Mouse (Mus musculus): ENCODE data around the gene Cryzl1. TPM values are rescaled to one million over a fixed set of nuclear protein-coding genes. Genes with fewer than 3 reads are reported as not detected.

The Cryzl1 gene
- polyA plus RNA-seq, 1 experiment from 2014 or later, result 111 TPM

DNA sequence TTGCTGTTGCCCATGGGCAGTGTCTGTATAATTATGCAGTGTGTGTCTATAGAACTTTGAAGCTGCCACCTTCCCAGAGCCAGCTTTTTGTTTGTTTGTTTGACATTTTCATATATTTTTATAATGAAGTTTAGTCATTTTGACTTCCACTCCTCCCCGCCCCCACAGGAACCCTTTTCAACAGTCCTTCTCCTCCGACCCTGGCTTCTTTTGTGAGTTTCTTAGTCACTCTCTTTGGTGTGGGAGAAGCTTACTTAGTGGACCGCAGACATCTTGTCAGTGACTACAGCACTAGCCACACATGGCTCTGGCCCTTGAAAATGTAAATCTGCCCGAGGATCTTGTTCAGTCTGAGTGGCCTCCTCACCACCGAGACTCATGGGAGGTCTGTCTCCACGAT, 35.6 kb upstream of the Cryzl1 start:
- Histone ChIP-seq H3K27me3 (replicated peaks; ENCODE audit: control insufficient read depth, insufficient read depth, low read length) (no peaks in the 10 kb centered on the region), H3K27ac (ENCODE audit: low read length) (no peak overlapping the region), H3K36me3 (ENCODE audit: control insufficient read depth, insufficient read depth) (no peaks in the 10 kb centered on the region), H3K9me3 (ENCODE audit: control insufficient read depth, low read length) (no peaks in the 10 kb centered on the region), H3K4me2 (ENCODE audit: low read length) (no peak overlapping the region), H3K4me1 (replicated peaks; ENCODE audit: control insufficient read depth, insufficient read depth, low read length) (peaks cover 22% of the 10 kb centered on the region), H3K4me3 (replicated peaks; ENCODE audit: low read length) (no peak overlapping the region), H3K9ac (replicated peaks; ENCODE audit: low read depth, low read length) (no peak overlapping the region)
- WGBS, result 71% methylated on average over 6 of the region's 6 CpGs
- ATAC-seq, result no peak

GRCm38 (mm10) chr16:91763975-91764374, 35.2 kb upstream of the Cryzl1 start:
- ATAC-seq, result no peak
- 66% methylated on average over 6 of the region's 6 CpGs for WGBS
- Histone ChIP-seq H3K4me3 (replicated peaks; ENCODE audit: low read length) (no peak overlapping the region), H3K4me2 (ENCODE audit: low read length) (no peak overlapping the region), H3K27ac (ENCODE audit: low read length) (no peak overlapping the region), H3K27me3 (replicated peaks; ENCODE audit: control insufficient read depth, insufficient read depth, low read length) (no peaks in the 10 kb centered on the region), H3K9me3 (ENCODE audit: control insufficient read depth, low read length) (no peaks in the 10 kb centered on the region), H3K36me3 (ENCODE audit: control insufficient read depth, insufficient read depth) (no peaks in the 10 kb centered on the region), H3K9ac (replicated peaks; ENCODE audit: low read depth, low read length) (no peak overlapping the region), H3K4me1 (replicated peaks; ENCODE audit: control insufficient read depth, insufficient read depth, low read length) (peaks cover 21% of the 10 kb centered on the region)

DNA sequence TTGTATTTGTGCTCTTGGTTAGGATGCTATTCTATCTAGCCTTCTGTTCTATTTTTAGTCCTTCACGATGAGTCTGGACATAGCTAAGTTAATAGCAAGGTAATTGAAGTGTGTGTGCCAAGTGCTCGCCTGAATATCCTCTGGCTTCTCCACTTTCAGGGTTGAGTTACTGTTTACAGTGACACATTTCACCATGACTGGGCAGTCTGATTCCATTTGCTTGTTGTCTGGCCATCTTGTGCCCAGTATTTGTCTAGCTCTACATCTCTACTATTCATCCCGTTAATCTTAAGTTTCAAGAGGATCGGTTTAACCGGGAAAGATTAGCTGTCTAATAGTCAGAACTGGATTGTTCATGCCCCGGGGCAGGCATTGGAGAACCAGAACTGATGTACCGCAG, 33.7 kb upstream of the Cryzl1 start:
- ATAC-seq, result no peak
- H3K4me1 ChIP-seq (replicated peaks; ENCODE audit: control insufficient read depth, insufficient read depth, low read length), result peaks cover 21% of the 10 kb centered on the region
- H3K4me3 ChIP-seq (replicated peaks; ENCODE audit: low read length), result no peak overlapping the region
- no peaks in the 10 kb centered on the region for H3K36me3 ChIP-seq (ENCODE audit: control insufficient read depth, insufficient read depth)
- H3K9ac ChIP-seq (replicated peaks; ENCODE audit: low read depth, low read length), result no peak overlapping the region
- H3K27me3 ChIP-seq (replicated peaks; ENCODE audit: control insufficient read depth, insufficient read depth, low read length), result no peaks in the 10 kb centered on the region
- 74% methylated on average over 7 of the region's 7 CpGs for WGBS
- H3K27ac ChIP-seq (ENCODE audit: low read length), result no peak overlapping the region
- H3K9me3 ChIP-seq (ENCODE audit: control insufficient read depth, low read length), result no peaks in the 10 kb centered on the region
- H3K4me2 ChIP-seq (ENCODE audit: low read length), result no peak overlapping the region

DNA sequence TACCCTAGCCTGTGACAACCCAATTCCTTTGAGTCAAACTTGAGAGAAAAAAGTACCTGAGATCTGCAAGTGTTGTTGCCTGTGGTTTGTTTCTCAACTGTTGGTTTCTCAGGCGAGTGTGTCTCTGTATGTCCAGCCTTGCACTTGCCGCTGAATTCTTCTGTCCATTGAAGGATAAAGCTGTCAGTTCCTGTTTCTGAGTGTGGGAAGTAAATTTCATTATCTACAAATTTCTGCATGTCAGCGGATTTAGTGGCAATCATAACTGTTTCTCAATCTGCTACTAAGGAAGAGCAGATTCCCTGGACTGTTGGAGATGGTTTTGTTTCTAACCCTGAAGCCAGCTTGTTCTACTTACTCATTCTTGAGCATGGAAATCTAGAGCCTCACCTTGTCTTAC, 33.0 kb upstream of the Cryzl1 start:
- no peaks in the 10 kb centered on the region for H3K27me3 ChIP-seq (replicated peaks; ENCODE audit: control insufficient read depth, insufficient read depth, low read length)
- no peak overlapping the region for H3K4me2 ChIP-seq (ENCODE audit: low read length)
- ATAC-seq, result no peak
- H3K4me1 ChIP-seq (replicated peaks; ENCODE audit: control insufficient read depth, insufficient read depth, low read length), result peaks cover 18% of the 10 kb centered on the region
- no peaks in the 10 kb centered on the region for H3K9me3 ChIP-seq (ENCODE audit: control insufficient read depth, low read length)
- H3K9ac ChIP-seq (replicated peaks; ENCODE audit: low read depth, low read length), result no peak overlapping the region
- whole genome bisulfite sequencing, result 87% methylated on average over 3 of the region's 3 CpGs
- H3K27ac ChIP-seq (ENCODE audit: low read length), result no peak overlapping the region
- no peak overlapping the region for H3K4me3 ChIP-seq (replicated peaks; ENCODE audit: low read length)
- no peaks in the 10 kb centered on the region for H3K36me3 ChIP-seq (ENCODE audit: control insufficient read depth, insufficient read depth)

GRCm38 (mm10) chr16:91761202-91761601, 32.4 kb upstream of the Cryzl1 start:
- Histone ChIP-seq H3K27ac (ENCODE audit: low read length) (0 out of 2 replicates have a peak overlapping the region, but pooled peaks have one; percentile 10), H3K27me3 (replicated peaks; ENCODE audit: control insufficient read depth, insufficient read depth, low read length) (no peaks in the 10 kb centered on the region), H3K36me3 (ENCODE audit: control insufficient read depth, insufficient read depth) (no peaks in the 10 kb centered on the region), H3K4me1 (replicated peaks; ENCODE audit: control insufficient read depth, insufficient read depth, low read length) (peaks cover 19% of the 10 kb centered on the region), H3K9ac (replicated peaks; ENCODE audit: low read depth, low read length) (0 out of 2 replicates have a peak overlapping the region, but pooled peaks have one; percentile 9), H3K4me3 (replicated peaks; ENCODE audit: low read length) (no peak overlapping the region), H3K9me3 (ENCODE audit: control insufficient read depth, low read length) (no peaks in the 10 kb centered on the region), H3K4me2 (ENCODE audit: low read length) (no peak overlapping the region)
- WGBS, result 73% methylated on average over 9 of the region's 9 CpGs
- ATAC-seq, result peak; percentile 47; the same call in 1 of the 2 replicates

DNA sequence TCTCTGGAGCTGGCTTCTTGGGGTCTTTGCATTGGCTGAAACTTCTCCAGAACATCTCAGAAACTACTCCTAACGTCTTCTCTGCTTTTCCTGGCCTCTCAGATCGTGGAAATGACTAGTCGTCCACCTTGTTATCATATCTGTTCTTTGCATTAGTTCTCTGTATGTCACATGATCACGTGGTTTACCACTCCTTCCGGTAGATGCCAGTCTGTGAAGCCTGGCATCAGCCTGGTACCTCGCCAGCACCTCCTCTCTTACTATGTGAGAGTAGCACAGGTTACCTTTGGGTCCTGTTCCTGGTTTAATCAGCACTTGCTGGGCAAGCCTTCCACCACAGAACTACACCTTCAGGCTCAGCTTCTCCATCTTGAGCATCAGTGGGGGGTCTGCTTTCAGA, 26.2 kb upstream of the Cryzl1 start:
- H3K36me3 ChIP-seq (ENCODE audit: control insufficient read depth, insufficient read depth), result no peaks in the 10 kb centered on the region
- H3K27ac ChIP-seq (ENCODE audit: low read length), result no peak overlapping the region
- ATAC-seq, result no peak
- 90% methylated on average over 6 of the region's 6 CpGs for WGBS
- no peaks in the 10 kb centered on the region for H3K27me3 ChIP-seq (replicated peaks; ENCODE audit: control insufficient read depth, insufficient read depth, low read length)
- no peaks in the 10 kb centered on the region for H3K9me3 ChIP-seq (ENCODE audit: control insufficient read depth, low read length)
- H3K9ac ChIP-seq (replicated peaks; ENCODE audit: low read depth, low read length), result no peak overlapping the region
- no peak overlapping the region for H3K4me2 ChIP-seq (ENCODE audit: low read length)
- H3K4me1 ChIP-seq (replicated peaks; ENCODE audit: control insufficient read depth, insufficient read depth, low read length), result peaks cover 4% of the 10 kb centered on the region
- no peak overlapping the region for H3K4me3 ChIP-seq (replicated peaks; ENCODE audit: low read length)

- 91% methylated on average over 4 of the region's 4 CpGs for WGBS
These were observed 24.8 kb upstream of the Cryzl1 start for GRCm38 (mm10) chr16:91753611-91754010.

GRCm38 (mm10) chr16:91751644-91752385, 23.0 kb upstream of the Cryzl1 start:
- no peak overlapping the region for H3K27ac ChIP-seq (ENCODE audit: low read length)
- no peak for ATAC-seq
- no peak overlapping the region for H3K4me2 ChIP-seq (ENCODE audit: low read length)
- no peaks in the 10 kb centered on the region for H3K27me3 ChIP-seq (replicated peaks; ENCODE audit: control insufficient read depth, insufficient read depth, low read length)
- no peak overlapping the region for H3K4me3 ChIP-seq (replicated peaks; ENCODE audit: low read length)
- no peaks in the 10 kb centered on the region for H3K9me3 ChIP-seq (ENCODE audit: control insufficient read depth, low read length)
- 80% methylated on average over 13 of the region's 13 CpGs for WGBS
- H3K9ac ChIP-seq (replicated peaks; ENCODE audit: low read depth, low read length), result no peak overlapping the region
- H3K4me1 ChIP-seq (replicated peaks; ENCODE audit: control insufficient read depth, insufficient read depth, low read length), result peaks cover 3% of the 10 kb centered on the region
- no peaks in the 10 kb centered on the region for H3K36me3 ChIP-seq (ENCODE audit: control insufficient read depth, insufficient read depth)

More at GRCm38 (mm10) chr16:91753611-91754010, 24.8 kb upstream of the Cryzl1 start:
- H3K4me2 ChIP-seq (ENCODE audit: low read length), result no peak overlapping the region
- H3K36me3 ChIP-seq (ENCODE audit: control insufficient read depth, insufficient read depth), result no peaks in the 10 kb centered on the region
- H3K4me3 ChIP-seq (replicated peaks; ENCODE audit: low read length), result no peak overlapping the region
- ATAC-seq, result no peak
- no peak overlapping the region for H3K27ac ChIP-seq (ENCODE audit: low read length)
- H3K4me1 ChIP-seq (replicated peaks; ENCODE audit: control insufficient read depth, insufficient read depth, low read length), result peaks cover 4% of the 10 kb centered on the region
- no peak overlapping the region for H3K9ac ChIP-seq (replicated peaks; ENCODE audit: low read depth, low read length)
- no peaks in the 10 kb centered on the region for H3K9me3 ChIP-seq (ENCODE audit: control insufficient read depth, low read length)
- H3K27me3 ChIP-seq (replicated peaks; ENCODE audit: control insufficient read depth, insufficient read depth, low read length), result no peaks in the 10 kb centered on the region

DNA sequence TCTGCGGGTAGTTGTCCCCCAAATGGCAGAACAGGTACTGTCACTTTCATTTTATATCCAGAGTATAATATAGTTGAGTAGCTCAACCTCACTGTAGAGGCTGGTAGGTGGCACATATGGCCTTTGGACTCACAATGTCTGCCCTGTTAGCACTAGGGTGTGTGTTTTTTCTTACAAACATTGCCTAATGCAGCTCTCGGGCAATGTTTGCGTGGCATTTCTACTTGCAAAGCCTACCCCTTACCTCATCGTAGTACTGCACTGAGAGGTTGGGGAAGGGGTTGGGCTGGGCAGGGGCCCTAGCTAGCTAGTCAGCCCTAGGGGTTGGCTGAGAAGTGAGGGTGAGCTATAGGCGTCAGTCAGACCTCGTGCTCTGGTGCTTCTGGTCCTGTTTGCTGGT, 18.8 kb upstream of the Cryzl1 start:
- Histone ChIP-seq H3K27ac (ENCODE audit: low read length) (no peak overlapping the region), H3K36me3 (ENCODE audit: control insufficient read depth, insufficient read depth) (no peaks in the 10 kb centered on the region), H3K9ac (replicated peaks; ENCODE audit: low read depth, low read length) (no peak overlapping the region), H3K9me3 (ENCODE audit: control insufficient read depth, low read length) (no peaks in the 10 kb centered on the region), H3K4me1 (replicated peaks; ENCODE audit: control insufficient read depth, insufficient read depth, low read length) (peaks cover 18% of the 10 kb centered on the region), H3K4me2 (ENCODE audit: low read length) (no peak overlapping the region), H3K4me3 (replicated peaks; ENCODE audit: low read length) (no peak overlapping the region), H3K27me3 (replicated peaks; ENCODE audit: control insufficient read depth, insufficient read depth, low read length) (no peaks in the 10 kb centered on the region)
- WGBS, result 91% methylated on average over 6 of the region's 6 CpGs
- no peak for ATAC-seq

Data from forebrain, embryonic 16.5 days (tissue).